Mouse (Mus musculus) retina, adult 2 months (tissue): Measurements from ENCODE around the gene 4930404N11Rik.

Source experiments
- DNase-seq: peaks from one replicate; pipeline ENCODE4 v3.0.0-alpha.2; 2012; ENCODE audit warnings: low read depth, low spot score

4930404N11Rik gene

DNA sequence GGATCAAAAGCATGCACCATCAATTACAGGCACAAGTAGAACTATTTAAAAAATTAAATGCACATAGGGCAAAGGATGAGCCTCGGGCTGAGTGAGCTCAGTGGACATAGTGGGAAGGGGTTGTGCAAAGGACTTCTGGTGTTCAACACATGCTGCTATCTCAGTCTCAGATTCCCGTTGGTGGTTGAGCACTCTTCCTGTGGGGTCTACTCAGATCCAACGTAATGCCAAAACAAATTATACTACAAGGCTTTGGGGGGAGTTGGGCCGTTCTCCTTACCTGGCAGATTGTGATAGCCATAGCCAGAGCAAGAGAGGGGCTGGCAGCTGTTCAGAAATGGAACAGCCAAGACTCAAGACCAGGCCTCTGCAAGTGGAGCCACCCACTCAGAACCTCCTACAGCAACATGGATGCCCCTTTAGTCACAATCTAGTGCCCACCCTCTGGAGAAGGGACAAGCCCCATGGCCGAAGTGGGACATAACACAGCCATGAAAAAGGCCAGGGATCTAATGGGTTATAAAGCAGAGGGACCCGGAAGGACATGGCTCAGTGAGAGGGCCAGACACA, 14.3 kb upstream of the 4930404N11Rik start:
- no peak for DNase-seq

DNA sequence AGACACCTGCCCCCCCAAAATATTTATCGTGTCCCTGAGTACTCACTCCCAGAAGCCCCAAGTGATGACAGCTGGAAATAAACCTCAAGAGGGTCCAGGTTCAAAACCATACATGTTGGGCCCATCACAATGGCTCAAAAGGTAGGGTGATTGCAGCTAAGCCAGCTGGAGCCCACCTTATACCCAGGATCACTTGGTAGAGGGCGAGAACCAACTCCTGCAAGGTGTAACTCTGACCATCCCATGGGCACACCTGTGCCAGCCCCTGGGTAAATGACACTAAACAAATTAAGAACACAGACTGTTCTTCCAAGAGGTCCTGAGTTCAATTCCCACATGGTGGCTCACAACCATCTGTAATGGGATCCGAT, 13.6 kb upstream of the 4930404N11Rik start:
- no peak for DNase-seq

DNA sequence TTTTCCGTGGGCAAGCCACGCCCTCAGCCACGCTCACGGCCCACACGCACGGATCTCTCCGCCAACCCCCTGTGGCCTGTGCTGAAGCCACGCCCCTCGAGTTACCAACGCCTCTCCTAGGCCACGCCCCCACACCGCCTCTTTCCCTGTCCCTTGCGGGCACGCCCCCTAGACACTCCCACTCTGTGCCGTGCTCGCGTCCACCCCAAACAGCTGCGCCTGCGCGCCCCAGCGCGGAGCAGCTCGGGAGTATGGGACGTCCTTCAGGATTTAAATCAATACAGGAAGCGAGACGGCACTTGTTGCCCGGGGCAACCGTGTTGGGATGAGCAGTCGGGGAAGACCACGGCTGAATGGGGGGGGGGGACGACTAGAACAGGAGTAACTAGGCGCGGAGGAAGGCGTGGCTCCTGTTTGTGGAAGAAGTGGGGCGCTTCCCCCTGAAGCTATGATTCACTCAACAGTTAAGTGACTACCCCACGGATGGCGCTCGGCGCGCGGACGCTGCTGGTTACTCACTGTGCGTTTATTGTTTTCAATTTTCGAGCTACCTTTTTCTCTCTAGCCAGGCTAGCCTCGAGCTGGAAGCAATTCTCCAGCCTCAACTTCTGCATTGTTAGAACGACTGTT, 13.1 kb upstream of the 4930404N11Rik start:
- DNase-seq = peak; percentile 100

DNA sequence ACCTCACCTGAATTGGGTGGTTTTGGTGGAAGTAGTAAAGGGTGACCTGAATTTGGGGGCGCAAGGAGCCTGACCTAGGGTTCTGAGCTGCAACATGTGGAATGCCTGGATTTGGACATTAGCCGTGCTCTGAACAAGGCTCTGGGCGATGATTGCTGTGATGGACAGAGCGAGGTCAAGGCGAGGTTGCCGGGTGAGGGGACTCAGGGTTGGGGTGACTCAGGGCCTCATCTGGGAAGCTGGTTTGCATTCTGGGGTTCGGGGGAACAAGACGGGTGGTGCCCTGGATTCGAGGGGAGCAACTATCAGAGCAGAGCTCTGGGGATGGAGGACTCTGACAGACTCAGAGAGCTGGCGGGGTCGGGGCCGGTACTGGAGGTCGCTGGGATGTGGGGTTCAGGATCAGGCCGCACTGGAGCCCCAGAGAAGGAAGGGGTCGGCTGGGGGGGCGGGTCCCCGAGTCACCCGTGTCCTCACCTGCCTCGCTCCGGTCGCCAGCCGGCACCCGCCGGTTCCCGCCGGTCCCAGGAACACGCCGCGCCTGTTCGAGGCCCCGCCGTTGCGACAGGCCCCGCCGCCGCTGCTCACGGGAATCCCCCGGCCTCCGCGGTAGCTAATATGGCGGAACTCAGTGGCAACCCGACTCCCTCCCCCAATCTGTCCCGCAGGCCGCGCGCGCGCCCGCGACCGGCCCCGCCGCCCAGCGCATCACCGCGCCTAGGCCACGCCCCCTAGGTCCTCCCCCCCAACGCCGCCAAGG, 12.4 kb upstream of the 4930404N11Rik start, which contains the start of gene Fzr1:
Fzr1 (minus strand) TSS at position 724 of the 760 bp plus-strand sequence.
- no peak for DNase-seq

DNA sequence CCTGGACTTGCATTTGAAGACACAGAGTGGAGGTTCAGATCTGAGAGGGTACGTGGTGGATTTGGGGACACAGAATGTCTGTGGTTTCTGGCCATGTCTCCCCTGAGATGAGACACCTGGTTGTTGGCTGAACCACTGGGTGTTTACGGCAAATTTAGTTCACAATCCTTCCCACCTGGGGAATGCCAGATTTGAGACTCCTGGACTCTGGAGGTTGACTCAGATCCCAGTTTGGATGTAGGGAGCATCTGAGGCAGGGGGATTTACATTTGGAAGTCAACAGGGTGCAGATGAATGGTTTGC, 11.7 kb upstream of the 4930404N11Rik start:
- DNase-seq = no peak

DNA sequence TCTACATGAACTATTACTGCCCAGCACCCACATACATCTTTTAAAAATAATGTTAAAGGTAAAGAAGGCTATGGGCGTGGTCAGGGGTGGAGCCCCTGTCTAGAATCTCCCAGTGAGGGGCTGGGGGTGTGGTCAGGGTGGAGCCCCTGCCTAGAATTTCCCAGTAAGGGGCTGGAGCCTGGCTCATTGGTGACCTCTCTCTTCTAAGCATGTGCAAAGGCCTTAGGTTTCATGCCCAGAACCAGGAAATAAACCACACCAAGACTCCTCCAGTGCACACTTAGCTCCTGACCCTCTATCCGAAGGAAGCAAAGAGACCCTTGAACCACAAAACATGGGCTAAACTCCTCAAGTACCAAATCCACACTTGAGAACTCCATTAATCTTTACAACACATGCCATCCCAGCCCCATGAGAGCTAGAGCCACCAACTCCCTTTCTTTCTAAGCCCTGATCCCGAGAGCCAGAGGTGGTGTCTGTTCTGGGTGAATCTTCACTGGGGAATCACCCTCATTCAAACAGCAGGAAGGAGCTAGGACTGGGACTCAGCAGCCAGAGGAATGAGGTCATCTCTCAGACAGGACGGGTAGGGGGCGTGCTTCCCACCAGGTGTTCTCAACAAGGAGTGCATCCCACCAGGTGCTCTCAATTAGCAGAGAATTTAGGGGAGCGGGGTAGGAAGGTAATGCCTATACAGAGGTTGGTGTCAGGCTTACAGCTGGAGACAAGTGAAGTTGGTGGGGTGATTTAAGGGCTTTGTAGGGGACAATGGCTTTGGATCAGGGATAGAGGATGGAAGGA, 11.1 kb upstream of the 4930404N11Rik start:
- DNase-seq = no peak

DNA sequence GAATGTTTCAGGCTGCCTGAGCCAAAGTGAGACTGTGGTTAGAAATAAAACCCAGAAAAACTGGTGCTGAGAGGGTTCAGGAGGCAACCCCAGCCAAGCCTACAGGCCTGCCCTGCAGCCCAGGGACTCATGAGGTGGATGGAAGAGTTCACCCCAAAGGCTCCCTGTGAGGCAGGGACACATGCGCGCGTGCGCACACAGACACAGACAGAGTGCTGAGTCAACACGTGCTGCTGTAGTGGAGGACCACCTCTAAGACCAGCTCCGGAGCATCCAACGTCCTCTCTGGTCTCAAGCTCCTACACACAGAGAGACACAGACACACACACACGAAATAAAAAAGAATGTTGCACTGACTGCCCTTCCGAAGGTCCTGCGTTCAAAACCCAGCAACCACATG, 9.7 kb upstream of the 4930404N11Rik start:
- DNase-seq = no peak

DNA sequence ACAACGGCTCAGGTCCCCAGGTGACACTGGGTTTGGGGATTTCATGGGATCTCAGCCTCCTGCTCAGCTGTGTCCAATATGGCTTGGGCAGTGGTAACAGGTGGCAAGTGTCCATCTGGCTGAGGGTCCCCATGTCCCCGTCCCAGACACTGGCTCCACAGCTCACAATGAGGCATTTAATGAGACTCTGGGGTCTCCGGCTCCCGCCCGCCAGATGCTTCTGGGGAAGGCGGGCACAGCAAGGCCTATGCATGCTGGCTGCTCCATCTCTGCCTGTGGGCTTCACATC, 1.5 kb upstream of the 4930404N11Rik start:
- DNase-seq = no peak

DNA sequence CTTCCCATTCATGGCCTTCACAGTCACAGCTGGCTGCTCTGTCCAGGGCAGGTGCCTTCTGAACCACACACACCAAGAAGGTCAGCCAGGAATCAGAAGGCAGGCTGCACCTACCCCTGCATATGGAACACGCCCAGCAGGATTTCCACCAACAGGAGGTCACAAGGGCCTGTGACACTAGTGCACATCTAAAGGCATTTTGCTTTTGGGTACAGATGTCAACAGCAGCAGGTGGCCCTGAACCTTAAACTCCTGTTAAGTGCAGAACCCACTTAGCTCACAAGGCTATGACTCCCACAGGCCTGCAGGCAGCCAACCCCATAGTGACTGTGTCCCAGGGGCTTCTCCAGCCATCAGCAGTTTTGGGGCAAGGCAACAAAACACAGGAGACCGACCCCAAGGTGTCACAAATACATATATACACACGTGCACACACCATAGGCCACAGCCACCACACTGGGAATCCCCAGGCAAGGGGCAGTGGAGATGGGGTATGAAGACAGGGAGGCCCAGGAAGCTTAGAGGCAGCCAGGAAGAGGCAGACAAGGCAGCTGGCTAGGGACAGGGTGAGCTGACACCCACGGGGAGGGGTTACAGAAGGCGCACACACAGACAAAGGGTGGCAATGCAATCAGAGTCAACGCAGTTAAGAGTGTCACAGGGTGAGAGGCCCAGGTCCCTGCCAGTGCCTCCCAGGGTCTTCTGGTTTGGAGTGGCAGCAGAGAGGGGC, 1.0 kb upstream of the 4930404N11Rik start:
- DNase-seq = no peak

DNA sequence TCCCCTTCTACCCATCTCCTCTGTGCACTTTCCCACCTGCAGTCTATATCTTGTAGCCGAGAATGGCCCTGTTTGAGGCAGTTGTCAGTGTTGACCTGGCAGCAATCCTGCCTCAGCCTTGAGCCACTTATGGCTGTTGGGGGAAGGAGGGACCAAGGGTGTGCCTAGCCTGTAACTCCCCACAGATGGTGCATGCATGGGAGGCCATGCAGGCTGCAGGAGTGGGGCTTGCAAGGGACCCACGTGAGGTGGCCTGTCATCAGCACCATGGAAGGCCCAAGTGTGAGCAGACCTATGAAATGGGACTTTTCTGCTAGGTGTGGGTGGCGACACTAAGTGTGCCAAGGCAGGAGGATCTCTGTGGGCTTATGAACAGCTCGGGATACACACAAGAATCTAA, 543 bp downstream of the 4930404N11Rik start:
- no peak for DNase-seq

DNA sequence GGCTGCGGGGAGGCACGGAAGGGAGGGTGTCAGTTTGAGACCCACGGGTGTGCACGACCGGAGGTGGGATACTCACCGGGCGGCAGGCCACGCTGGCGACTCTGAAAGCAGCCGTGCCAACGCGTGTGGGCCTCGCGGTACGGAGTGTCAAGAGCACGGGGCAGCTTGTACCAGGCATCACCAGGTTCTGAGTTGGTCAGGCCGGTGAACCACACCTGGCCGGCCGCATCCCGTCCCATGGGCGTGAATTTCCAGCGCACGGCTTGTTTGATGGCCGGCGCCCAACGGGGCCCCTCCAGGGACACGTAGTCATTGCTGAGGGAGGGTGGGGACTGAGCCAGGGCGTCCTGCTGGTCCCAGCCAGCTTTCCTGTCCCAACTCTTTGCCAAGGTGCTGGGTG, 950 bp downstream of the 4930404N11Rik start:
- no peak for DNase-seq

DNA sequence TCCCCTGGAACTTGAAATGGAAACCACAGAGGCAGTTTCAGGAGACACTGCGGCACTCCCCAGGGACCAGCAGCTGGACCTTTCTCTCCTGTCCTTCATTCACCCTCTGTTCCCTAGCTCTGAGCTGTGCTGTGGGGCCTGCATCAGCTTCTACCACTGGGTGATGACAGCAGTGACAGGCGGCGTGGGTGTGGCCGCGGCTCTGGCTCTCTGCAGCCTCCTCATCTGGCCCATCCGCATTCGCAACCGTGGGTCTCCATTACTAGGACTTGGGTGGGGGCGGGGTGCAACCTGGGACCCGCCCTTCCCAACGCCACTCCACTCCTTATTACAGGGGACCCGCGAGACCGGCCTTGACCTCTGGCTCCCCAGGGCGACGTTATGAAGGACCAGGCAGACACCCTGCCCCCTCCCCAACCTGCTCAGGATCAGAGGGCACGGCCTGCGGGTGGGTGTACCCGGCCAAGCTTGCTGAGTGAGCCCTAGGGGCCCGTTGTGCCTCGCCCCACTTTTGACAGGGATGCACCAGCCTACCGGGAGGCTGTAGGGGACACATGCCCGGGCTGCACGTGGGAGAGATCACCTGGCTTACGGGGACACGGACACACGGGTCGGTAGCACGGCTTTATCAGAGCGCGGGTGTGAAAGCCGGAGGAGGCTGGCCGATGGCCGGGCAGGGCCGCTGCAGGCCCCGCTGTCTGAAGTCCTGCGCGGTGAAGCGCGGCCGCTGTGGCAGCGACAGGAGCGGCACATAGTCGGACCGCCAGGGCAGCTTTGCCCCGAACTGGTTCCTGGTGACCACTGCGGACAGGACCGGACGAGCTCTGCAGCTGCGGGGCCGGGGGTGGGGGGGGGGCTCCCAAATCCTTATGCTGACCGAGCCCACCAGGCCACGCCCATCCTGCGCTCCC, 1.9 kb downstream of the 4930404N11Rik start:
- DNase-seq = no peak

DNA sequence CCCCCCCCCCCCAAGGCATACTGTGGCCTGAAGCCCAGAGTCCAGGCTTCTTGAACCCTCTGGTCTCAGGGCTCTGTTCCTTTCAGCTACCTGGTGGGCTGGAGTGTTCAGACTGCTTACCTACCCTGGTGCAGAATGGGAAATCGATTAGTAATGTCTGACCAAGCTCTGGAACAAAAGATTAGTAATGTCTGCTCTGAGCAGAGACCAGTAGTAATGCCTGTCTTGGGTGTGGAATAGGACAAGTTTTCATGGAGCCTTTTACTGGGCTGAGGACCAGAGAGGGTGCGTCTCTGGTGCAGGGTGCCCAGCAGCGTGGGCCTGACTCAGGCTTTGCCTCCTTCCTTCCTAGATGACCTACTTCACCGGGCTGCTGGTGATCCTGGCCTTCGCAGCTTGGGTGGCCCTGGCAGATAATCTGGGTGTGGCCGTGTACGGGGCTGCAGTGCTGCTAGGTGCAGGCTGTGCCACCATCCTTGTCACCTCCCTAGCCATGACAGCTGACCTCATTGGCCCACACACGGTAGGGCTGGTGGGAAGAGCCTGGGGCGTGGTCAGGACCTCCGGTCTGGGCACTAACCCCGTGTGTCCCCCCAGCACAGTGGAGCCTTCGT, 3.2 kb downstream of the 4930404N11Rik start:
- no peak for DNase-seq

DNA sequence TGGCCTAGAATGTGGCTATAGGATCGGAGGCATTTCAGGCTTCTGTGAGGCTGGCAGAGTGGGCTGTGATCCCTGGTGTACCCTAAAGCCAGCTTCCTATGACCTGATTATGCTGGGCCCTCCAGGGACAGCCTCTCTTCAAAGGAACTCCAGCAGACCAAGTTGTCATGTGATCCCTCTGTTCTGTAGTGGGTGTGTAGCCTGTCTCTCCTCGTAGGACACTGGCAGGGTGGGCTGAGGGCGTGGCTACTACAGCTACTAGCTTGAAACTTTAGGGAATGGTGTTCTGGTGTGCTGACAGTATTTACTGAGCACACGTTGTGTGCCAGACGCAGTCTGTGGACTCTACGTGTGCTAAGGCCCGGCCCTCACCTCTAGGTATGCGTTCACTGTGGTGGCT, 4.9 kb downstream of the 4930404N11Rik start:
- DNase-seq = no peak

DNA sequence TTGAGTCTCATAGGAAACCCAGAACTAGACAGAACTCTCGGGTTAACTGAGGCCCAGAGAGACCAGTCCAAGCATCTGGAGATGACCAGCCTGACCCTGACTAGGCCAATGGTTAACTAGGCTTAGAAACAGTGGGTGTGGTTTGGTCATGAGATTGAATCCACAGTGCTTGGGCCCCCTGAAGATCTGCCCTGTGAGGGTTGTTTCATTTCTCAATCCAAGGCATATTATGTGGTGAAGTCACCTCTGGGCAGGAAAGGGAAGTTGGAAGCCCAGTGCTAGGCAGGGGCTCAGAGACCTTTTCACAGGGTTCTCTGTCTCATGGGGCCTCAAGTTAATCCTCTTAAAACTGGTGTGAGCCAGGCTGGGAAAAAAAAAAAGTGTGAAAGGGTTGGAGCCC, 6.8 kb downstream of the 4930404N11Rik start:
- no peak for DNase-seq

DNA sequence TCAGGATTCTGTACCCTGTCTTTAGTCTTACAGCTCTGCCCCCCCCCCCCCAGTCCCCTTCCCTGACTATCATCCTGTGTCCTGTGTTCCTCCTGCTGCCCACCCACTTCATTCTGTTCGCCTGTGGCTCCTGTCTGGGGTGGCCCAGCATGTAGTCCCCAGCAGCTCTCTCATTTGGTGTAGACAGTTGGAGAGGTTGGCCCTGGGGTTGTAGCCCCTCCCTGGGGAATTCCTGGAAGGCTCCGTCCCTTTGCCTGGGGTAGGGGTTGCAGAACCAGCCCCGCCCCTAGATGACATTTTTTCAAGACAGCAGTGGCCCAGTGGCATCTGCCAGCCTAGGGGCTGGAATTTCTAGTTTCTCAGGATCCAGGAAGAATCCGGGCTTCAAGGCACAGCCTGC, 7.4 kb downstream of the 4930404N11Rik start:
- no peak for DNase-seq

DNA sequence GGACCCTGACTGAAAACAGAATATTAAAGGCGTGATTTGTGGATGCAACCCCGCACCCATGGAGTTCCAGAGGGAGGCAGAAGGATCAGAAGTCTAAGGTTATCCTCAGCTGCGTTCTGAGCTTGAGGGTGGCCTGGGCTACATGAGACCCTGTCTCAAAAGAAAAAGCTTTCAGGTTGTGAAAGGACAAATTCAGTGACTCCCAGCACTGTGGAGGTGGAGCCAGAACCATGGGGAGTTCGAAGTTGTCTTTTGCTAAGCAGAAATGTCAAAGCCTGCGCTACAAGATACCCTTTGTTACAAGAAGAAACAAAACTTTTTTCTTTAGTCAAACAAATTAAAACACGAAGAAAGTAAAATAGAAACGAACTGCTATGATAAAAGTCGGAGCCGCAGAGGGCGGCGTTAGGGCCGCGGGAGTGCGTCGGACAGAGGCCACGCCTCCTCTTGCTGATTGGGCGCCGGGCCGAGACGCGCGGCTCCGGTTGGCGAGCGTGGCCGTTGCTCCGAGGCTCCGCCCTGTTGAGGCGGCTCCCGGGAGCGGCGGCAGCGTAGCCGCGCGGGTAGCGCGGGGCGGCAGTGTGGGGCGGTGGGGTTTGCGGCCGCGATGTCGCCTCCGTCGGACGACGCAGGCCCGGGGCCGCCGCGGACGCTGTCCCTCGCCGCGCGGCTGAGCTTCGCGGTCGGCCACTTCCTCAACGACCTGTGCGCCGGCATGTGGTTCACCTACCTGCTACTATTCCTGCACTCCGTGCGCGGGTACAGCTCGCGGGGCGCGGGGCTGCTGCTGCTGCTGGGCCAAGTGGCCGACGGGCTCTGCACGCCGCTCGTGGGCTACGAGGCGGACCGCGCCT, 8.4 kb downstream of the 4930404N11Rik start, which contains the start of gene Mfsd12:
Mfsd12 (plus strand) TSS at position 501 of the 854 bp plus-strand sequence.
- DNase-seq = peak; percentile 62

DNA sequence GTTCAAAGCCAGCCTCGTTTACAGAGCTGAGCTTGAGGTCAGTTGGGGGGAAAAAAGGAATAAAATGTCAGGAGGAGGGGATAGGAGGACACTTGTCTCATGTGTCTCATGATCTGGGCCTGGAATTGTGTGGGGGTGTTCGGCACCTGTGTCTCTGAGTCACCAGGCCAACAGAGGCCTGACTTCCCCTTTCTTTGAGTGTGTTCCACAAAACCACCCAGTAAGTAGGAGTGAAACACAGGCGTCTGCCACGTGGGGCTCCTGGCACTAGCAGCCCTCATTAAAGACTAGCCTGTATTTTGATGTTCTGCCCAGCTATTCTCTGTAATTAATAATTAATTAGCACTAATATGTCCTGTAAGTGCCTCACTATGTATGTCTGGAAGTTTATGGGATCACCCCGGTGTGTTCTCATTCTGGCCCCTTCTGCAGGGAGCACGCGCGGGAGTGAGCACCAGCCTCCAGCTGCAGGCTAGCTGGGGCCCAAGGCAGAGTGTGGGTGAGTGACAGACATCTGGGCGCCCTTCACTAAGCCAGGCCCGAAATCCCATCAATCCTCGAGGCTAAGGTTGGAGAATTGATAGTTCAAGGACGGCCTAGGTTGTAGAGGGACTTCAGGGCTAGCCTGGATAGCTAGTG, 9.1 kb downstream of the 4930404N11Rik start:
- no peak for DNase-seq

DNA sequence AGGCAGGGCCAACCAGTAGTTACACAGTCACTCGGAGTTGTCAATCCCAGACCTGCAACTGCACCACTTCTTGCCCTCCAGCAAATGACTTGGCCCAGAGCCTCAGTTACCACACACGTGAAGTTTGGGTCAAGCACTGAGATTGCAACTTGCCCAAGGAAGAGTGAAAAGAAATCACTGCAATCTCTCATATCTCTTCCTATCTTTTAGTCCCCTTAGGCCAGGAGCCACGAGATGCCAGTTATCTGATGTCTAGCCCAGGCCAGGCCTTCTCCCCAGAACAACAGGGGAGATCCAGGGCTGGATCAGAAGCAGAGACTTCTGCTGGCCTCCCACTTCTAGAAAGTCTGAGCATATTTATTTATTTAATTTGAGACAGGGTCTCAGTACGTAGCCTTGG, 10.1 kb downstream of the 4930404N11Rik start:
- DNase-seq = no peak
